Mouse (Mus musculus): ENCODE measurements around the gene Ccdc155. TPM values are rescaled to one million over a fixed set of nuclear protein-coding genes. Genes with fewer than 3 reads are reported as not detected.
"Not testable (repeated sequence)": the region's sequence is repeated elsewhere in the genome, so short reads cannot be mapped to it uniquely, and the experiment has no call there.

The Ccdc155 gene
- total RNA-seq, 1 experiment from 2014 or later, result 0.12 TPM

DNA sequence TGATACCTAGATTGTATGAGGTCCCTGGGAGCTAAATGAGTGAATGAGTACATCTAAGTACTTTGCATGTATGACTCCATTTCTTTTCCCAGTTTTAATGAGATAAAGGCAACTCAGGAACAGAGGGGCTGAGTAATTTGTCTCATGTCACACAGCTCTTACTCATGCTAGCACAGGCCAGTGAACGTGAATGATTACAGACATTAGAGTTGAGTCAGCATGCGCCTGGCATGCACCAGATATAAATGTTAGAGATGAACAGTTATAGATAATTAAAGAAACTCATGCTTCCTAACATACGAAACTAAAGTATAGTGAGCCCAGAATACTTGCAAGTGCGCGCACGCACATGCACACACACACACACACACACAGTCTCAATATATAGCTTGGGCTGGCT, 14.5 kb downstream of the Ccdc155 start:
- DNase-seq, result no peak

DNA sequence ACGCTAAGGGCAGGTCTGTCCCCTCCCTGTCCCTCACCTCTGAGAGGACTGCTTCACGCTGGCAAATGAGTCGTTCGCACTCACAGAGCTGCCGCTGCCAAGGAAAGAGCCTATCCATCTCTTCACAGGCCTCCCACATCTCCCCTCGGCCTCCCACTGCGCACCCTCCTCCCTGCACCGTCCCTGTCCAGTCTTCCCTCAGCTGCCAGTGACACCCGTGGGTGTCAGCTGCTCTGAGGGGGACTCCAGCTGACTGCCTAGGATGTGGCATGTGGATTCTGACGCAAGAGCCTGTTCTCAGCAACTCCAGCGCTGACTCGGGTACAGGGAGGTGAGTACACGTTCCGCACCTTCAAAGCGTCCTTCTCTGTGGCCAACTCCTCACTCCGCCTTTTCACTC, 15.1 kb downstream of the Ccdc155 start:
- DNase-seq, result no peak

DNA sequence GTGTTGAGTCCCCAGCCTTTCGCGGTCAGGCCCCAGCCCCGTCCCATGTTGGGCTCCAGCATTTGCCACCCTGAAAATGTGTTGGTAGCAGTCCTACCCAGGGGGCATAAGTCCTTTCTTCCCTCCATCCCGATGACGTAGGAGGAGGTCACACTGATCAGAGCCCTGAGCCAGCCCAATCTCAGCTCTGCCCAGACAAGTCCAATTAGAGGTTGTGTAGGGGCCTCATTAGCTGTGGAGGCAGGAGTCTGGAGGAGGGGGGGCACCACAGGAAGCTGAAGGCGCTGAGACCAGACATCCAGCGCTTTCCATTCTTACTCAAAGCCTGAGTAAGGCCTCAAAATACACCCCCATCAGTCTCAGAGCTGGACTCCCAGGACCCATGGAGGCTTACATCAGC, 18.8 kb downstream of the Ccdc155 start:
- DNase-seq, result no peak

DNA sequence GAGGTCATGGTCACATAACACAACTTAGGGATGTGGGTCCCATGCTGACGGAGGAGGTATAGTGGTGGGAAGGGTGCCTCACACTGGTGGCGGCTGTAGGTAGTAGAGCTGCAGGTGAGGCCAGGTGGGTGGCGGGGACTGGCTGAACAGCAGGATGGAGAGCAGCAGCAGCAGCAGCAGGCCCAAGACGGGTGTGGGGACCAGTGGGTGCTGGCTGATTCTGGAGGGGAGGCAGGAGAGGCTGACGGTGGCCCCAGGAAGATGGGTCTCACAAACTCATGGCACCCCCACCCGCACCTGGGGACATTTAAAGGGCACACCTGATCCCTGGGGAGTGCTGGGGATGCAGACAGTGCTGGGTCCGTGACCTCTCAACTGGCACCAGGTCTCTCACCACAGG, 21.0 kb downstream of the Ccdc155 start:
- no peak for DNase-seq

DNA sequence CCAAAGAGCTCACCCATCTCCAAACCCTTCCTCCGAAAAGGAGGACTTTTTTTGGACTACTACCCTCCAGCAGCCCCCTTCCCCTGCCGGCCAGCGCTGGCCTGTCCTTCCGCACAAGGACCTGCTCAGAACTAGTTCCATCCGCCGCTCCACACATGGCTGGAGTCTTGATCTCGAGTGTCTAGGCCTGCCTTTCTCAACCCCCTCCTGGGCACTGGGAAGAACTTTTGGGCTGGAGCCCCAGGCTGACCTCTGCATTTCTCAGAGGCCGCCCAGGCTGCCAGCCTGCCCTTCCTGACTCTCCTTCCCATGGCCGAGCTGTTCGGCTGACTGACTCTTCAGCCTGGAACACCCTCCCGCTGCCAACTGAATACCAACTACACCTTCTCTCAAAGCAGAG, 22.1 kb downstream of the Ccdc155 start:
- DNase-seq, result no peak

DNA sequence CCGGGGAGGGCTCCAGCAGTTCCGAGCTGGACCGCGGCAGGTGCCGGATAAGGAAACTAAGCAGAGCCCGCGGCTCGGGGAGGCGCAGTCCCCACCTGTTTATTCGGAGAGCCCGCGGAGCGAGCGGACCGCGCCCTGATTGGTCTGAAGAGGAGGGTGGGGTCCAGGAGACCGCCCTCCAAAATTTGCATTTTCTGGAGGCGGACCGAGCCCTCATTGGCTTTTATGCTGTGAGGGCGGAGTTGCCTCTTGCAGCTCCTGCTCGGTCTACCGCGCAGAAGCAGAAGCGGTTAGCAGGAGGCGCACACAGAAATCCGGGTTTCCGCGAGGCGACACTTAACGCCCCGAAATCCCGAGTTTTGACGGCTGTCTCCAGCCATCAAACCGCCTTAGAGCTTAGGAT, 22.5 kb downstream of the Ccdc155 start:
- peak; percentile 89 for DNase-seq

DNA sequence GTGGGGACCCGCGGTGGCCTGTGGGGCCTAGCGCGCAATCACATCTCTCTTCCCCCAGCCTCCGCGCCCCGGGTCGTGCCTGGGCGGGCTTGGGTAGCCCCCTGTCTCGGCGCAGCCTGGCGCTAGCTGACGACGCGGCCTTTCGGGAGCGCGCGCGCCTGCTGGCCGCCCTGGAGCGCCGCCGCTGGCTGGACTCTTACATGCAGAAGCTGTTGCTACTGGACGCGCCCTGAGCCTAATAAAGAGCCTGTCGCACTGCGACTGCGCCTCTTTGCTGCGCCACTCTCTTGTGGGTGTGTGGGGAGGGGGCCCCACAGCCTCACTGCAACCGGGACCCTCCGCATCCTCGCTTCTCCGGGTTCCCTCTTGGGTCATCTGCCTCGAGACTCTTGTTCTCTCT, 23.2 kb downstream of the Ccdc155 start:
- DNase-seq, result no peak

DNA sequence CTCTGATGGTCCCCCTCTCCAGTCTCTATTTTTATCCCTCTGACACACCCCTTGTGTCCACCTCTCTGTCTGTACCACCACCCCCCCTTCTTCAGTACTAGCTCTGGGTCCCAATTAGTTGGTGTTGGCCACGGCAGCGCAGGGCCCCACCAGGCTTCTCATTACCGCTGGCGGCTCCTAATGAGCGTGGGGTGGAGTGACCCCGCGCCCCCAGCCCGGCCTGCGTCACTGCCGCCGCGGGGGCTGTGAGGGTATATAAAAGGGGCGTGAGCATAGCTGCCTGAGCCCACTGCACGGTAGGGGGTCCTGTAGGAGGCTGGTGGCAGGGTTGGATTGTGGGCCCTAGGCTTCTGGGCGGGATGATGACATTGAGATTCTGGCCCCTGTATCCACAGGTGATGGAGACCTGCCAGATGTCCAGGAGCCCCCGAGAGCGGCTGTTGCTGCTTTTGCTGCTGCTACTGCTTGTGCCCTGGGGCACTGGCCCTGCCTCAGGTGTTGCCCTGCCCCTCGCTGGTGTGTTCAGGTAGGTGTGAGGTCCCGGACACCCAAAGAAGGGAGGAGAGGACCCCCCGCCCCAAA, 23.7 kb downstream of the Ccdc155 start, which contains the start of gene Pth2:
Gene Pth2 (plus strand): TSS at position 100 of the 582 bp plus-strand sequence.
- no peak for DNase-seq

DNA sequence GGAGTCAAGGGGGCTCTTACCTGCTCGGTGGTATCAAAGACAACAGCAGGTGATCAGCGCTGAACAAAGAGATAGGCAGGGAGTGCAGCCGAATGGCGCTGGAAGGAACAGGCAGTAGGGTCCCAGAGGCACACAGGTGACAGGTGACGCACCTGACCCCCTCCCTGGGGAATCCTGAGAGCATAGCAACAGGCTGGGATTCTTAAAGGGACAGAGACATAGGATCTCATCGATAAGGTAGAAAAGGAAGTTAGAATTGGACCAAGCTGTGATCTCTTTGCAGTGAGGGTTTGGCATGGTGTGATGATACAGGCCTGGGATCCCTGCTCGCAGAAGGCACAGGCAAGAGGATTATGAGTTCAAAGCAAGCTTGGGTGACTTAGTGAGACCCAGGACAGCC, 25.2 kb downstream of the Ccdc155 start, which contains the start of gene Gfy:
Gene Gfy (minus strand): TSS at position 101 of the 400 bp plus-strand sequence.
- DNase-seq, result no peak

DNA sequence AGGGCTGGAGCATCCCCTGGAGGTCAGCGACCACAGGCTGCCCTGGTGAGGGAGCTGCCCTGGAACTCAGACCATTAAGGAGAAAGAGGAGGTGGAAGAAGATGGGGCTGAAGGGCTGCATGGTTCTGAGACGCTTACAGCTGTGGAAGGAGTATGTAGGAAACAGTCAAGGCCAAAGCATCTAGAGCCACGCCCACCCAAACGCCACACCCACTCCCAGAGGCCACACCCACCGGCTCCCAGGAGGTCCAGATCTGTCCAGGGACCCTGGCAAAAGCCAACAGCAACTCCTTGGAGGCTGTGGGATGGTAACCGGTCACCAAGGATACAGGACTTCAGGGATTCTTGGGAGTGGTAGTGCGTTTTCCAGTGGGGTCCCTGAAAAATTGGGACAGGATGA, 26.1 kb downstream of the Ccdc155 start:
- no peak for DNase-seq

DNA sequence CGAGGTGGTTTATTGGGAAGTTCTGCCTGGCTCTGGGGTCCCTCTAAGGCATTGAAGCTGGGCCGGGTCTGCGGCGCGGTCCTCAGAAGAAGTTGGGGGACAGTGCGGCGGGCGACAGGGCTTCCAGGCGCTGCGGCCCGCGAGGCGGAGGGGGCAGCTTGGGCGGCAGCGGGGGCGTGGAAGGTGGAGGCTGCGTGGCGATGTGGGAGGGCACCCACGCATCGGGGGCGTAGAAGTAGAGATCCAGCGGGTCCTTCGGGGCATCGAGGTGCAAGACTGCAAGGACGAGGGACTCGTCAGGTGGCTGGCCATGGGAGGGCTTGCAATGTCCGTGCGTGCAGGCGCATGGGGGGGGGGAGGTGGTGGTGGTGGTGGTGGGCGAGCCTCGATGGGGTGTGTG, 28.3 kb downstream of the Ccdc155 start:
- no peak for DNase-seq

DNA sequence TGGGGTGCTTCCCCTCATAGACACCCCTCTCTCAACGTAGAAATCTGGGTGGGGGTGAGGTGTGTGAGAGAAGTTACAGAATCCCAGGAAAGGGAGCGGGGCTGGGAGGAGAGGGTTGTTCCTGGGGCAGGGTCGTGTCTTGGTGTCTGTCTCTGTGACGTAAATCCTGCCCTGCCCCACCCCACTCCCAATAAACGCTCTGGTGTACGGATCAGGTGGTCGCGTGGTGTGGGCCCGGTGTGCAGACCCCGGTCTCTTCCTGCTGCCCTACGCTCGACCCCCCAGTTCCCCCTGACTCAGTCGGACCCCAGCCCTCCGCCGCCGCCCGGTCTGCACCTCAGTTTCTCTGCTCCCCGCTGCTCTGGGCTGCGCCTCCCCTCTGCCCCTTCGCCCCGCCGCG, 28.8 kb downstream of the Ccdc155 start:
- no peak for DNase-seq

DNA sequence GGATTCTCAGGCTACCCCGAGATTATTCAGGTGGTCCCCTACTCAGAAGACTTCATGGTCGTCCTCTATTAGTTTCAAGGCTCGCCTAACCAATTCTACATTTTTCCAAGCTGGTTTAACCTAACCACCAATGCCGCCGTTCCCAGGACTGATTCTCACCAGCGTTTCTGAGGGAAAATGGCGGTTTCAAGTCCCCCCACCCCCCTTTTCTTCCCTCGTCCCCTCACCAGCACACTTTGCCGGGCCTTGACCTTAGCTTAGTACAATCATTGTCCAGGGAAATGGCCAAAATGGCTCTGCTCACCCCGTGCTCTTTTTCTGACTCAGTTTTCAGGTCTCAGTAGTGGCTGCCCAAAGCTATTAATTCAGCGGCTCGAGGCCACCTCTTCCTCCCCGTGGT, 29.3 kb downstream of the Ccdc155 start:
- DNase-seq, result no peak

DNA sequence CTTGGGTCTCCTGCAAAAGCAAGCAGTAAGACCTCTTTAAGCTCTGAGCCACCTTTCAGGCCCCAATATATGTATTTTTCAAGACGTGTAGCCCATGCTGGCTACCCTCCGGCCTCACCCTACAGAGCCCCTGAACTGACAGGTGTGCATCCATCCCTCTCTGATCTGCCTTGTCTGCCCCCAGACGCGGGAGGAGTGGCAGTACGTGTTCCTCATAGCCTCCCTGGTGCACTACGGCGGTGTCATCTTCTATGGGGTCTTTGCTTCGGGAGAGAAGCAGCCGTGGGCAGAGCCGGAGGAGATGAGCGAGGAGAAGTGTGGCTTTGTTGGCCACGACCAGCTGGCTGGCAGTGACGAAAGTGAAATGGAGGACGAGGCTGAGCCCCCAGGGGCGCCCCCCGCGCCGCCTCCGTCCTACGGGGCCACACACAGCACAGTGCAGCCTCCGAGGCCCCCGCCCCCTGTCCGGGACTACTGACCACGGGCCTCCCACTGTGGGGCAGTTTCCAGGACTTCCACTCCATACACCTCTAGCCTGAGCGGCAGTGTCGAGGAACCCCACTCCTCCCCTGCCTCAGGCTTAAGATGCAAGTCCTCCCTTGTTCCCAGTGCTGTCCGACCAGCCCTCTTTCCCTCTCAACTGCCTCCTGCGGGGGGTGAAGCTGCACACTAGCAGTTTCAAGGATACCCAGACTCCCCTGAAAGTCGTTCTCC, 30.0 kb downstream of the Ccdc155 start:
- DNase-seq, result no peak

DNA sequence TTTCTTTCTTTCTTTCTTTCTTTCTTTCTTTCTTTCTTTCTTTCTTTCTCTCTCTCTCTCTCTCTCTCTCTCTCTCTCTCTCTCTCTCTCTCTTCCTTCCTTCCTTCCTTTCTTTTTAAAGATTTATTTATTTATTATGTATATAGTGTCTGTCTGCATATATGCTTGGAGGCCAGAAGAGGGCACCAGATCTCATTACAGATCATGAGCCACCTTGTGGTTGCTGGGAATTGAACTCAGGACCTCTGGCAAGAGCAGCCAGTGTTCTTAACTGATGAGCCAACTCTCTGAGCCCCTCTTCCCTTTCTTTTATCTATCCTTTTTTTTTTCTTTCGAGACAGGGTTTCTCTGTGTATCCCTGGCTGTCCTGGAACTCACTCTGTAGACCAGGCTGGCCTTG, 30.9 kb downstream of the Ccdc155 start:
- DNase-seq, result not testable (repeated sequence)

DNA sequence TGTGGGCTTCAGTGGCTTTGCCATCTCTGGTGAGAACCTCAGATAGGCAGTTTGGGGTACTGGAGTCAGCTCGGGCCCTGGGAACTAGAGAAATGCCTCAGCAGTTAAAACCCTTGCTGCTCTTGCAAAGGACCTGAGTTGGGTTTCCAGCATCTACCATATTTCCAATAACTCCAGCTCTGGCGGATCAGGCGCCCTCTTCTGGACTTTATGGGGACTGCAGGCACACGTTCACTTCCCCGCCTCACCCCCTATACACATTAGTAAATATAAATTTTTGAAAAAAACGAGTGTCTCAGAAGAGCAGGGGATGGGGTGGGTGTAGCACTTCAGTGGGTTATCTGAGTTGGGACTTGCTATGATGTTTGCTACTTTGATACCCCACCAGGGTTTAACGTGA, 31.7 kb downstream of the Ccdc155 start:
- DNase-seq, result no peak

DNA sequence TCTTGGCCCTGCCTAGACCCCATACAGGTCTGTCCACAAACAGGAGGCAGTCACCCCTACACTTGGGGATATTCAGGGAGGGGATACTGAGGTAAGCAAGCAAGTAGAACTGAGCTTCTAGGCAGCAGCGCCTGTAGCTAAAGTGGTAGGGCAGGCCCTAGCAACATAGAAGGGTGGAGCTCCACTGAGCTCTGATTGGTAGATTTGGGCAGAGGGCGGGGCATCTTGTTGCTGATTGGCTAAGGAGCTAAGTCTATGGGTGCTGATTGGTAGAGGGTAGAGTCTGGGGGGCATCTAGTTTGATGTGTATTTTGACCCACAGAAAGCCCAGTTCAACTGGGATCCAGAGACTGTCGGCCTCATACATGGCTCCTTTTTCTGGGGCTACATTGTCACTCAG, 35.2 kb downstream of the Ccdc155 start:
- DNase-seq, result no peak

DNA sequence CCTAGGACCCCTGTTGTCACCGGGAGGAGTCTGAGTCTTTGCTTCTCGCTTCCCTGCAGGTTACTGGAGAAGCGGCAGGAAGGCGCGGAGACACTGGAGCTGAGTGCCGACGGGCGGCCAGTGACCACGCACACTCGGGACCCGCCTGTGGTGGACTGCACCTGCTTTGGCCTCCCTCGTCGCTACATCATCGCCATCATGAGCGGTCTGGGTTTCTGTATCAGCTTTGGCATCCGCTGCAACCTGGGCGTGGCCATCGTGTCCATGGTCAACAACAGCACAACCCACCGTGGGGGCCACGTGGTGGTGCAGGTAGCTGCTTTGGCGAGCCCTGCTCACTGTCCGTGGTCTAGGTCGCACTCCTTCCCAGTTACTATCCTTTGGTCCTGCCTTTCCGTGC, 36.0 kb downstream of the Ccdc155 start:
- DNase-seq, result no peak

DNA sequence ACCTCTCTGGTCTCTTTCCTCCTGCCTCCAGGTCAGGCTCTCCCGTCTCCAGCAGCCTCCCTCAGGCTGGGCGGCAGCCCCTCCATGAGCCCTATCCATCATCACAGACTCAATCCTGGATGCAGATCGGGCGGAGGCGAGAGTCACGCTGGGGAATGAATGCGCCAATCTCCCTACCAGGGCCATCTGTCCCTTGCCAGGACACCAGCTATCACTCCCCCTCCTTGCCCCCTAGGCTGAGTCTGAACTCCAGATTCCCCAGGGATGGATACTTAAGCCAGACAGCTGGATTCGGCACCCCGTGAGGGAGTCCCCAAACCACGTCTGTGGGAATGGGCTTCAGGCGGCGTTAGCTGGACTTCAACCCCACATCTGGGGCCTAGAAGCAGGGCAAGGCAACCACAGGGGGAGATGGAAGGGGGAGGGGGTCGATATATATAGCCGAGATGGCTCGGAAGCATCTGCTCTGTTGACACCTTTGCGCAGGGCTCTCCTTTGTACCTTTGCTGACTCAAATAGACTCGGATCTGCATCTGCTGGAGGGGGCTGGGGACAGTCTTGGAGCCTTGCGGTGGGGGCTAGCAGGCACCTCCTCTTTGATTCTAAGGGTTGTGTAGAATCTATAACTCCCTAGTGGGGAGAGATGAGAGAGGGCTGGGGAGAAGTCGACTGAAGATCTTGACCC, 36.8 kb downstream of the Ccdc155 start:
- DNase-seq, result no peak

DNA sequence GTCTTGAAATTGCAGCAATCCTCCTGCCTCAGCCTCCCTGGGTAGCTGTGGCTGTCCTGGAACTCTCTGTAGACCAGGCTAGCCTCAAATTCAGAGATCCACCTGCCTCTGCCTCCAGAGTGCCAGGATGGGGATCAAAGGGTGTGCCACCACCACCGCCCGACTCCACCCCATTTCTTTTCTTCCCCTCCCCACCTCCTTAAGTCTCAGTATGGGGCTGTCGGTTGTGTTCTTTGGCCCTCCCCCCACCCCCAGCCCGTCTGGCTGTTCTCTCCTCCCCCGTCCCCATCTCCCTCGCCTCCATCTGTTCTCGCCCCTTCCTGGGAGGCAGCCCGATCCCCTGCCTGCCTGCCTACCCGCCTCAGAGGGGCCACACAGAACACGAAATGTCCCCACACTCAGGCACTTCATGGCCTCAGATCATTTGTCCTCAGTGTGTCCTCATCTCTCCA, 37.7 kb downstream of the Ccdc155 start:
- no peak for DNase-seq

DNA sequence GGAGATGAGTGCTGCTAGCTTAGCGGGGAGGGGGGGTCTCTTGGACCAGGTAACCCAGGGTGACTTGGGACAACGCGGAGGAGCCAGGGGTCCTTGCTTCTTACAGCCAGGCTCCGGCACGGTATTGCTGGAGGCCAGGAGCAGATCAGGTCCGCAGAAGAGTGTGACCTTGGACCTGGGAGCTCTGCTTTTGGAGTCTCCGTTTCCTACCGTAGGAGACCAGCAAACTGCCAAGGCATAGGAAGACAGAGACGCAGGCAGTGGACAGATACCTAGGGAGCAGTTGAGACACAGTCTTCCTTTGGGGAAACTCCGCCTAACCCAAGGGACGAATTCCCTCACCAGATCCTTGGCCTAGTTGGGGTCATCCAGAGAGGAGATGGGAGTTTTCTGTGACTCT, 39.0 kb downstream of the Ccdc155 start:
- DNase-seq, result no peak

DNA sequence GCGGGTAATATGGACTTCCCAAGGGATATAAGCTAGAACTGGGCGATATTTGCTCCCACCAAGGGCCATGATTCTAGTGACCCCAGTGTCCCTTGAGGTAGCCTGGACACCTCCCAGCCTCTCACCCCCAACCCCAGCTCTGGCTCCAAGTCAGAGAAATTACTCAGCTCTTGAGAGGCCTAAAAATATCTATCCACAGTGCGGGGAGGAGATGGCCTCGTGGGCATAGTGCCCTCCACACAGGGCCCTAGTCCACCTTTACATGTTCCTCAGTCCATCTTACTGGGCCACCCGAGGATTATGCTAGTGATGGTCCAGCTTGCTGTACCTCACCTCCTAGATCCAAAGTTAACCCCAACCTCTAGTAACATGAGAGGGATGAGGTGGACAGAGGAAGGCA, 39.9 kb downstream of the Ccdc155 start:
- no peak for DNase-seq

DNA sequence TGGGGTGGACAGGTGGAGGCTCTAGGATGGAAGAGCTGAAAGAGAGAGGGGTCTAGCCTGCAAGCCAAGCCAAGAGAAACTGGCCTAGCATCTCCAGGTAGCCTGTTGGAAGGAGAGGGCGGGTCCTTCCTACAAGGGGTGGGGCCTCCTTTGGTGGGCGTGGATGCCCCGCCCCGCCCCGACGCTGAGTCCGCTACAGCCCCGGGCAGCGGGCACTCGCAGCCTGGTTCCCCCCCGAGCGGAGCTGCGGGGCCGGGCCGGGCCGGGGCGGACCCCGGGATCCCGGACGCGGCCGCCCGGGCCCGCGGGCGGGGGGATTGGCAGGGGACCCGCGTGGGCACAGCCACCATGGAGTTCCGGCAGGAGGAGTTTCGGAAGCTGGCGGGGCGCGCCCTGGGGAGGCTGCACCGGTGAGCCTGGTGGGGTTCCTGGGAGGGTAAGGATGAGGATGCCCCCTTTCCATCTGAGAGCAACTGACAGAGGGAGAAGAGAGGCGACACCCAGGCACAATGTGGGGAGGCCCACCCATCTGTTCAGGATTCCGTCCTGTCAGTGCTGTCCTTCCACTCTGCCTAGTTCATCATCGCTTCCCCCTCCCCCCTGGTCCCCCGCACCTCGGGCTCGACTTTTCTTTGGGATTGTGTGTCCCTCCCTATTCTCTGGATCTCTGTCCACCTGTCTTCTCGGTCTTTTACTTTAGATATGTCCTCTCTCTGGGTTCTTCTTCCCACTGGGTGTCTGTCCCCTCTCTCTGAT, 40.8 kb downstream of the Ccdc155 start, which contains the start of gene Slc17a7:
Gene Slc17a7 (plus strand): TSS at position 215 of the 756 bp plus-strand sequence.
- DNase-seq, result peak; percentile 40
